ENCODE assay signal across 7 mouse cellular contexts in genomic region chr14:27038783-27039182, GRCm38 (mm10). TPM values are rescaled to one million over a fixed set of nuclear protein-coding genes. Genes with fewer than 3 reads are reported as not detected.
DNase-seq lines count a peak whose midpoint lies in the region; ATAC-seq and TF ChIP-seq lines count a peak whose summit lies in the region.

Il17rd (plus strand) TSS chr14:27038941.

- peak; percentile 93 for DNase-seq in heart, embryonic 10.5 days (ENCODE audit: low spot score)
- DNase-seq in monocyte, adult 2 months (ENCODE audit: low read depth in 1 of 2, low spot score in 2 of 2) = peak; percentile 22 to 63
- DNase-seq in spleen, postnatal 14 days (ENCODE audit: low spot score in 2 of 2) = peak; percentile 54 to 55

- H3K9me3 ChIP-seq in embryonic facial prominence, embryonic 15.5 days (replicated peaks) = no peaks in the 10 kb centered on the region
- H3K9me3 ChIP-seq in heart, embryonic 10.5 days = no peaks in the 10 kb centered on the region
- H3K9me3 ChIP-seq in kidney, embryonic 15.5 days (replicated peaks) = no peaks in the 10 kb centered on the region
- H3K9me3 ChIP-seq in limb, embryonic 15.5 days = no peaks in the 10 kb centered on the region

- ATAC-seq in embryonic facial prominence, embryonic 15.5 days (ENCODE audit: insufficient number of reproducible peaks, low FRiP score, low TSS enrichment, low read depth) = peak; percentile 92
- ATAC-seq in kidney, embryonic 15.5 days (replicated peaks; ENCODE audit: low FRiP score) = peak; percentile 89
- peak; percentile 86 for ATAC-seq in limb, embryonic 15.5 days (ENCODE audit: insufficient number of reproducible peaks, low FRiP score, low TSS enrichment, low read depth)

- H3K27ac ChIP-seq in bone marrow, adult 2 months (ENCODE audit: control insufficient read depth, insufficient read depth, low read depth, low read length, poor library complexity) = no peak within 1 kb of the TSS; the same call in 1 of the 2 replicates
- H3K27ac ChIP-seq in embryonic facial prominence, embryonic 15.5 days (replicated peaks) = peak within 1 kb of the TSS; percentile 84
- H3K27ac ChIP-seq in heart, embryonic 10.5 days = peak within 1 kb of the TSS; percentile 90
- peak within 1 kb of the TSS; percentile 92 for H3K27ac ChIP-seq in kidney, embryonic 15.5 days
- H3K27ac ChIP-seq in limb, embryonic 15.5 days = peak within 1 kb of the TSS; percentile 90

- H3K27me3 ChIP-seq in embryonic facial prominence, embryonic 15.5 days = no peaks in the 10 kb centered on the region
- peaks cover 11% of the 10 kb centered on the region for H3K27me3 ChIP-seq in heart, embryonic 10.5 days (ENCODE audit: insufficient read depth, poor library complexity, severe bottlenecking)
- H3K27me3 ChIP-seq in kidney, embryonic 15.5 days = peaks cover 3% of the 10 kb centered on the region; the same call in 1 of the 2 replicates
- no peaks in the 10 kb centered on the region for H3K27me3 ChIP-seq in limb, embryonic 15.5 days

- H3K4me3 ChIP-seq in bone marrow, adult 2 months (replicated peaks; ENCODE audit: control insufficient read depth, low read depth, low read length) = peak within 1 kb of the TSS; percentile 59
- peak within 1 kb of the TSS; percentile 98 for H3K4me3 ChIP-seq in embryonic facial prominence, embryonic 15.5 days (replicated peaks)
- H3K4me3 ChIP-seq in heart, embryonic 10.5 days = peak within 1 kb of the TSS; percentile 84
- peak within 1 kb of the TSS; percentile 81 for H3K4me3 ChIP-seq in kidney, embryonic 15.5 days (replicated peaks)
- H3K4me3 ChIP-seq in limb, embryonic 15.5 days = peak within 1 kb of the TSS; percentile 99

- peaks cover 1% of the 10 kb centered on the region; the same call in 1 of the 2 replicates for H3K4me1 ChIP-seq in bone marrow, adult 2 months (ENCODE audit: control insufficient read depth, insufficient read depth, low read length)
- H3K4me1 ChIP-seq in embryonic facial prominence, embryonic 15.5 days = peaks cover 29% of the 10 kb centered on the region
- peaks cover 41% of the 10 kb centered on the region for H3K4me1 ChIP-seq in heart, embryonic 10.5 days
- peaks cover 36% of the 10 kb centered on the region for H3K4me1 ChIP-seq in kidney, embryonic 15.5 days
- H3K4me1 ChIP-seq in limb, embryonic 15.5 days = peaks cover 41% of the 10 kb centered on the region

- no peak for TF ChIP-seq CTCF in bone marrow, adult 2 months (IDR thresholded peaks at IDR 0.05; ENCODE audit: control insufficient read depth, insufficient read depth, low read length)

- WGBS in bone marrow, adult 2 months = under 1% methylated on average over 29 of the region's 29 CpGs
- WGBS in embryonic facial prominence, embryonic 15.5 days = 0% methylated on average over 29 of the region's 29 CpGs
- under 1% methylated on average over 29 of the region's 29 CpGs for WGBS in heart, embryonic 10.5 days
- under 1% methylated on average over 29 of the region's 29 CpGs for WGBS in kidney, embryonic 15.5 days
- WGBS in limb, embryonic 15.5 days = 0% methylated on average over 29 of the region's 29 CpGs

- no peaks in the 10 kb centered on the region for H3K36me3 ChIP-seq in embryonic facial prominence, embryonic 15.5 days
- H3K36me3 ChIP-seq in heart, embryonic 10.5 days = no peaks in the 10 kb centered on the region
- H3K36me3 ChIP-seq in kidney, embryonic 15.5 days = no peaks in the 10 kb centered on the region
- no peaks in the 10 kb centered on the region for H3K36me3 ChIP-seq in limb, embryonic 15.5 days

- peak; percentile 5; the same call in 1 of the 2 replicates for TF ChIP-seq POLR2A in bone marrow, adult 2 months (IDR thresholded peaks at IDR 0.05; ENCODE audit: borderline replicate concordance, control insufficient read depth, low read depth, low read length)

- peak within 1 kb of the TSS; percentile 94 for H3K4me2 ChIP-seq in embryonic facial prominence, embryonic 15.5 days (replicated peaks)
- H3K4me2 ChIP-seq in kidney, embryonic 15.5 days = peak within 1 kb of the TSS; percentile 92
- H3K4me2 ChIP-seq in limb, embryonic 15.5 days = peak within 1 kb of the TSS; percentile 90

- peak within 1 kb of the TSS; percentile 78 for H3K9ac ChIP-seq in embryonic facial prominence, embryonic 15.5 days
- peak within 1 kb of the TSS; percentile 83 for H3K9ac ChIP-seq in kidney, embryonic 15.5 days
- H3K9ac ChIP-seq in limb, embryonic 15.5 days = peak within 1 kb of the TSS; percentile 83

RNA-seq across cellular contexts. Expression of gene Il17rd, which starts in this region (rescaled TPM):
- 0.16 and 1.4 TPM in 2 replicates for polyA plus RNA-seq in bone marrow, adult 2 months (2011; ENCODE audit: insufficient read depth, insufficient read length, low replicate concordance, missing spikeins)
- 3.9 and 4.4 TPM in 2 replicates for polyA plus RNA-seq in embryonic facial prominence, embryonic 15.5 days (2015; fragmentation: Nextera tagmentation; extraction: Ambion mirVana)
- polyA plus RNA-seq in heart, embryonic 10.5 days (2016; fragmentation: Nextera tagmentation; extraction: Ambion mirVana) = 2.6 and 3.0 TPM in 2 replicates
- polyA plus RNA-seq in kidney, embryonic 15.5 days (2015; fragmentation: Nextera tagmentation; extraction: Ambion mirVana) = 5.9 and 6.2 TPM in 2 replicates
- polyA plus RNA-seq in limb, embryonic 15.5 days (2015; fragmentation: Nextera tagmentation; extraction: Ambion mirVana) = 4.7 and 5.7 TPM in 2 replicates

Comparison
In these comparisons a context has a peak if more than half of its experiments do, and no peak if none do; other contexts are left out.
1. DNase-seq: peak in every context shown above with its lines; median percentile 93 in heart, embryonic 10.5 days; 54 in spleen, postnatal 14 days; 42 in monocyte, adult 2 months.